Mouse (Mus musculus): ENCODE results near the gene Fmnl3. TPM values are rescaled to one million over a fixed set of nuclear protein-coding genes. Genes with fewer than 3 reads are reported as not detected.

The Fmnl3 gene
- total RNA-seq (2012; rRNA removed) = 0.04 and 0.10 TPM in 2 replicates
- under 1 TPM in 1 of 2 experiments, not detected in 1; 0.06 TPM for polyA plus RNA-seq (2012; ENCODE audit: insufficient read depth in 1 of 2, insufficient read length in 2 of 2, low read depth in 1 of 2, low replicate concordance in 2 of 2, missing spikeins in 1 of 2)

DNA sequence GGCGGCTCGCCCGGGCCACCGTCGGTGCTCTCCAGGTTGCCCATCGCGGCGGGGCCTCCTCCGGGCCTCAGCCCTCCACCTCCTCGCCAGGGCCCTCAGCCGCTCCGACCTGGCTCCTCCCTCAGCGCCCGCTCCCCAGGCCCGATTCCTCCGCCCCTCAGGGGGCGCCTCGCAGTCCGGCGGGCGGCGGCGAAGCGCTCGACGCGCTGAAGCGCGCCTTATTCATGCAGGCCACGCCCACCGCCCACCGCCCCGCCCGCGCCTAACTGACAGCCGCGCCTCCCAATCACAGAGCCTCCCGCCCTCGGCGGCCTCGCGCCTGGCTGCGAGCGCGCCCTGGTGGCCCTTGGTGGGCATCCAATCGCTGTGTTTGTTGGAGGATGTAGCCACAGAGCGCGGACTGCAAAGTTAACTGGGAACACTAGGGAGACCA lies at the start of gene Fmnl3:
Fmnl3 (minus strand) TSS at position 224 of the 433 bp plus-strand sequence.
- TF ChIP-seq SMC3 (IDR thresholded peaks at IDR 0.05; ENCODE audit: low read depth, low read length) = no peak
- TF ChIP-seq ZNF384 (IDR thresholded peaks at IDR 0.05; ENCODE audit: low read depth, low read length) = no peak
- no peak for TF ChIP-seq CHD2 (IDR thresholded peaks at IDR 0.05; ENCODE audit: low read length)
- TF ChIP-seq USF2 (IDR thresholded peaks at IDR 0.05; ENCODE audit: borderline replicate concordance in 1 of 2, insufficient read depth in 1 of 2, low read depth in 1 of 2, low read length in 2 of 2) = no peak
- TF ChIP-seq GATA1 (IDR thresholded peaks at IDR 0.05; ENCODE audit: low read depth, low read length) = no peak
- no peak for TF ChIP-seq CTCF (IDR thresholded peaks at IDR 0.05 in 2 of 3, conservative IDR thresholded peaks at IDR 0.05 in 1 of 3; ENCODE audit: control insufficient read depth in 1 of 3, insufficient read depth in 1 of 3, low read depth in 2 of 3, low read length in 3 of 3, poor library complexity in 1 of 3, severe bottlenecking in 1 of 3)
- no peak for TF ChIP-seq ELF1 (IDR thresholded peaks at IDR 0.05; ENCODE audit: low read depth, low read length)
- no peak for TF ChIP-seq TBP (IDR thresholded peaks at IDR 0.05; ENCODE audit: low read depth, low read length)
- no peak for TF ChIP-seq ZC3H11A (IDR thresholded peaks at IDR 0.05; ENCODE audit: low read depth, low read length)
- TF ChIP-seq MYC (IDR thresholded peaks at IDR 0.05; ENCODE audit: low read depth, low read length) = no peak
- no peak for TF ChIP-seq TCF12 (IDR thresholded peaks at IDR 0.05; ENCODE audit: low read depth, low read length)
- no peak for TF ChIP-seq MAFK (IDR thresholded peaks at IDR 0.05; ENCODE audit: borderline replicate concordance, low read depth, low read length)
- TF ChIP-seq CHD1 (IDR thresholded peaks at IDR 0.05; ENCODE audit: low read depth, low read length) = no peak
- no peak for TF ChIP-seq EP300 (IDR thresholded peaks at IDR 0.05; ENCODE audit: low read depth in 1 of 2, low read length in 2 of 2)
- no peaks in the 10 kb centered on the region for H3K9me3 ChIP-seq (replicated peaks; ENCODE audit: insufficient read depth, low read length)

GRCm38 (mm10) chr15:99417692-99418271 lies 47.5 kb upstream of the Fmnl3 start:
- Histone ChIP-seq H3K36me3 (ENCODE audit: control insufficient read depth in 1 of 2, insufficient read depth in 2 of 2, low read length in 2 of 2) (no peaks in the 10 kb centered on the region), H3K27ac (ENCODE audit: control insufficient read depth, low read depth, low read length) (no peak overlapping the region), H3K4me3 (ENCODE audit: control insufficient read depth in 1 of 2, insufficient read depth in 1 of 2, low read depth in 2 of 2, low read length in 2 of 2) (no peak overlapping the region), H3K9ac (ENCODE audit: control insufficient read depth, low read depth, low read length, poor library complexity, severe bottlenecking) (no peak overlapping the region), H3K79me2 (ENCODE audit: control insufficient read depth, insufficient read depth, low read length, poor library complexity) (no peaks in the 10 kb centered on the region), H3K9me3 (replicated peaks; ENCODE audit: insufficient read depth, low read length) (no peaks in the 10 kb centered on the region), H3K27me3 (ENCODE audit: control insufficient read depth in 1 of 2, insufficient read depth in 2 of 2, low read length in 2 of 2) (no peaks in the 10 kb centered on the region), H3K4me1 (ENCODE audit: control insufficient read depth in 1 of 2, insufficient read depth in 2 of 2, low read length in 2 of 2) (peaks cover 0 to 5% of the 10 kb centered on the region in 2 experiments; a peak in 2 of 4 replicates)
- no peak for TF ChIP-seq MXI1 (IDR thresholded peaks at IDR 0.05; ENCODE audit: low read depth, low read length)
- no peak for TF ChIP-seq USF2 (IDR thresholded peaks at IDR 0.05; ENCODE audit: borderline replicate concordance in 1 of 2, insufficient read depth in 1 of 2, low read depth in 1 of 2, low read length in 2 of 2)
- TF ChIP-seq ZNF384 (IDR thresholded peaks at IDR 0.05; ENCODE audit: low read depth, low read length) = no peak
- TF ChIP-seq GATA1 (IDR thresholded peaks at IDR 0.05; ENCODE audit: low read depth, low read length) = no peak
- DNase-seq (ENCODE audit: low read depth, low spot score) = no peak

More for the DNA sequence above, at the start of gene Fmnl3:
- H3K27ac ChIP-seq (ENCODE audit: control insufficient read depth, low read depth, low read length) = no peak within 1 kb of the TSS
- DNase-seq (ENCODE audit: low read depth, low spot score) = no peak
- H3K27me3 ChIP-seq (ENCODE audit: control insufficient read depth in 1 of 2, insufficient read depth in 2 of 2, low read length in 2 of 2) = peaks cover 13 to 38% of the 10 kb centered on the region in 2 experiments
- H3K4me3 ChIP-seq (ENCODE audit: control insufficient read depth in 1 of 2, insufficient read depth in 1 of 2, low read depth in 2 of 2, low read length in 2 of 2) = no peak within 1 kb of the TSS
- H3K79me2 ChIP-seq (ENCODE audit: control insufficient read depth, insufficient read depth, low read length, poor library complexity) = no peaks in the 10 kb centered on the region
- no peaks in the 10 kb centered on the region for H3K4me1 ChIP-seq (ENCODE audit: control insufficient read depth in 1 of 2, insufficient read depth in 2 of 2, low read length in 2 of 2)
- no peaks in the 10 kb centered on the region for H3K36me3 ChIP-seq (ENCODE audit: control insufficient read depth in 1 of 2, insufficient read depth in 2 of 2, low read length in 2 of 2)
- H3K9ac ChIP-seq (ENCODE audit: control insufficient read depth, low read depth, low read length, poor library complexity, severe bottlenecking) = no peak within 1 kb of the TSS
